Mouse (Mus musculus): ENCODE results near the gene Amhr2.

Gene Amhr2

DNA sequence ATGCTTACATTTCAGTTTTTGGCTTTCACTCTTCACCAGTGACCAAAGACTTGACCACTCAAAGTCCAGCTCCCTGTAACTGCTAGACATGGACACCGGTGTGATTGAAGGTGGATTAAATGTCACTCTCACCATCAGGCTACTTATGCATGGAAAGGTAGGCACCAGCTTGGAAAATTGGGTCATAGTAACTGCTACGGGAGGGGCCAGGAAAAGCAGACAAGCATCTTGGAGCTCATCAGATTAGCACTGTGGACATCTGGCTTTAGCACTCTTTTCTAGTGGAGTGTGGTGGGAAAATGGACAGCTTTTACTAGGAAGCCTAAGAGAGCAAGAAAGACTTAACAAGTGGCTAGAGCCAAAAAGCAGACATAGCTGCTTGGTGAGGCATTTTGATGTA, 28.1 kb downstream of the Amhr2 start:
- no peak for DNase-seq

DNA sequence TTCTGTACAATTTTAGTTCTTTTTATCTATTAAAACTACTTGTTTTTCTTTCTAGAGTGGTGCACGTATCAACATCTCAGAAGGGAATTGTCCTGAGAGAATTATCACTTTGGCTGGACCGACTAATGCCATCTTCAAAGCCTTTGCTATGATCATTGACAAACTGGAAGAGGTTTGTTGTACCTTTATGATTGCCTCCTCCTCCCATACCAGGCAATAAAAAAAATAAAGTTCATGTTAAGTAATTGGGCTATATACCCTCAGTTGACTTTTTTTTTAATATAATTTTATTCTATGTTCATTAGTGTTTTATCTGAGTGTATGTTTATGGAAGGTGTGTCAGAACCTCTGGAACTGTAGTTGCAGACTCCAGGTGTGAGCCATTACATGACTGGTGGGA, 29.4 kb downstream of the Amhr2 start:
- no peak for DNase-seq

DNA sequence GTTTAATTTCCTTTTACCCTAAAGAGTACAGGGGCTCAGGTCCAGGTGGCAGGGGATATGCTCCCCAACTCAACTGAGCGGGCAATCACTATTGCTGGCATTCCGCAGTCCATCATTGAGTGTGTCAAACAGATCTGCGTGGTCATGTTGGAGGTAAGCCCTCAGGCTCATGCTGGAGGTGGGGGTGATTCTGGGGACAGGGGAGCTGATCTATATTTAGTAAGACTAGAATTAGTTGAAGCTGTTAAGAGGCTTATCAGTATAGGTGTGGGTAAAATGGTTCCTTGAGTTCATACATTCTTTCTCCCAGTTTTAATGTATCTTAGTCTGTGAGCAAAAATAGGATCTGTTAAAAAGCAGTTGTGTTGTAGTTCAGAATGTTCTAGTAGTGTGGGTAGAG, 38.0 kb downstream of the Amhr2 start:
- no peak for DNase-seq

DNA sequence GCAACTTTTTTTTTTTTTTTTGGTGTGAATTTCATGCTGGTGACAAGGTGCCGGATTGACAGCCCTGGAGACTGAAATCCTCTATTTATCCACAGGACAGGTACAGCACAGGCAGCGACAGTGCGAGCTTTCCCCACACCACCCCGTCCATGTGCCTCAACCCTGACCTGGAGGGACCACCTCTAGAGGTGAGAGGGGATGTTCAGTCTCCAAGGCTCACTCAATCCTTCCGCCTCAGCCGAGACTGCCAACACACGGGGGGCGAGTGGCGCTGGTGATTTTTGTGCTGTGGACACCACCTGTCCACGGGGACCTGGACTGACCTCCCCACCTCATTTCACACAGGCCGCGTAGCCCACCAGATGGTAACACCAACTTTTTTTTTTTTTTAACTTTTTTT, 40.7 kb downstream of the Amhr2 start:
- no peak for DNase-seq

DNA sequence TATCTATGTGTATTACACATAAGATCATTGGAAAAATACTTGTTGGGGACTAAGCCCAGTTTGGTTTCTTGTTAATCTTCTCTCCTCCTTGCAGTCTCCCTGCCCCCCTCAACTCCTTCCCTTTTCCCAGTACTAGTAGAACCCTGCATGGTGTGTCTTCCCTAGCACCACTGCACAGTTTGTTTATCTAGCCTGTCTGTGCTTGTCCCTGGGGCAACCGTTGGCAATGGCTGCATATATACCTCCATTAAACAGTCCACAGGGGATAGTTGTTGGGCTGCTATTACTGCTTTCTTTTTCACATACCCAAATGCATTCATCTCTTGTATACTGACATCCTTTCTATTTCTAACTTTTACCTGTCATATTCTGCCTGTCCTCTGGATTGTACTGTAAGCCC, 42.5 kb downstream of the Amhr2 start:
- no peak for DNase-seq

DNA sequence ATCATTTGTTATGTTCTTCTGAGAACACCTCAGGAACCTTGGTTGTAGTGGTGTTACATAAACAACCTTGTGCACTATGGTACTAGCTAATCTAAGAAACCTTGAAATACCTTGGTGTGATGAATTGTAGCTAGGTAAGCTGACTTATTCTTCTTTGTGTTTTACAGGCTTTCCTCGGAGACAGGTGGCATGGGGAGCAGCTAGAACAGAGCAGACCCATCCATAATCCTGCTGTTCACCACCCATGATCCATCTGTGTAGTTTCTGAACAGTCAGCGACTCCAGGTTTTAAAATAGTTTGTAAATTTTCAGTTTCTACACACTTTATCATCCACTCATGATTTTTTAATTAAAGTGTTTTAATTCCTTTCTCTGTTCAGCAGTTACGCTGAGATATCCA, 53.2 kb downstream of the Amhr2 start:
- no peak for DNase-seq

DNA sequence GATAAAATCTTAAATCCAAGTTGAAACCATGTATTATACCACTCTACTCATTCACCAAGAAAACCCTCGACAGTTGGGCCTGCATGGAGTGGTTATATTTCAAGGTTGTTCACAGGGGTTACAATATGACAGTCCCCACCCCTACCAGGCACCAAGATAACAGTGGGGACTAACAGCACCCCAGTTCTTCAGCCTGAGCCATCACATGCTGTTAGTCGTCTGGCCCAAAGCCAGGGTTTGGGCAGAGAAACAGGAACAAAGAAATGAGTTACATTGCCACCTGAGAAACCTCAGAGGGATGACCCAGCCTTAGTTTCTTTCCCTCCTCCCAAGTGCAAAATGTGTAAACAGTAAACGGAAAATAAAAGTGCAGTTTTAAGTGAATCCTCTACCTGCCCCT, 54.2 kb downstream of the Amhr2 start:
- no peak for DNase-seq

DNA sequence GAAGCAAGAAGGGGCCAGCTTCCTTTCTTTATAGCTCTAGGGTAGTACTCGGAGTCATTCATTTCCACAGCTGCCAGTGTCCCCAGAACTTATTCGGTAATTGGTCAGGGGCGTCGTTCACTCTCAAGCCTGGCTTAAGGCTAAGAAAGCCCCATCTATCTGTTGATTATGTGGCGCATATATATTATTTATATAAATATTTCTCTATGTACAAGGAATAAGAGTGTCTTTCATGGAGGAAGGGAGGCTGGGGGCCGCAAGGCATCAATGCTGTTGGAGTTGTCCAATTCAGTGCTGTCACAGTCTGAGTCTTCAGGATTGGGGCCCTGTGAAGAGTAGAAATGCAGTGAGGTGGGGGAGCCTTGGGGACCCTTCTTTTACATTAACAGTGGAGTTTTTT, 54.7 kb downstream of the Amhr2 start:
- DNase-seq = no peak

DNA sequence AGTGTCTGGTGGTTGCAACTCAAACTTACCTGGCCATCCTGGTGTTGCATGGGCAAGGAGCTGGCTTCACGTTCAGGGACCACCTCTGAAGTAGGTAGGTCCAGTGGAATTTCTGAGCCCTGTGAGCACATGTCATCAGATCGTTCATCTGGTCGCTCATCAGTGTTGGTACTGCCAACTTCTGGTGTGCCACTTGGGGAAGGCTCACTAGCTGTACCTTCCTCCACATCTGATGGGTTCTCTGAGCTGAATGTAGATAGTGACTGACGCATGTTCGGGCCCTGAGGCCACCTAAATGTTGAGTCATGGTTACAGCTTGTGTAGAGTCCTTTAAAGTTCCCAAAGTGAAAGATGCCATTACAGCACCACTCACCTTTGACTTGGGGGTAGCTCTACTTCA, 55.3 kb downstream of the Amhr2 start:
- no peak for DNase-seq

DNA sequence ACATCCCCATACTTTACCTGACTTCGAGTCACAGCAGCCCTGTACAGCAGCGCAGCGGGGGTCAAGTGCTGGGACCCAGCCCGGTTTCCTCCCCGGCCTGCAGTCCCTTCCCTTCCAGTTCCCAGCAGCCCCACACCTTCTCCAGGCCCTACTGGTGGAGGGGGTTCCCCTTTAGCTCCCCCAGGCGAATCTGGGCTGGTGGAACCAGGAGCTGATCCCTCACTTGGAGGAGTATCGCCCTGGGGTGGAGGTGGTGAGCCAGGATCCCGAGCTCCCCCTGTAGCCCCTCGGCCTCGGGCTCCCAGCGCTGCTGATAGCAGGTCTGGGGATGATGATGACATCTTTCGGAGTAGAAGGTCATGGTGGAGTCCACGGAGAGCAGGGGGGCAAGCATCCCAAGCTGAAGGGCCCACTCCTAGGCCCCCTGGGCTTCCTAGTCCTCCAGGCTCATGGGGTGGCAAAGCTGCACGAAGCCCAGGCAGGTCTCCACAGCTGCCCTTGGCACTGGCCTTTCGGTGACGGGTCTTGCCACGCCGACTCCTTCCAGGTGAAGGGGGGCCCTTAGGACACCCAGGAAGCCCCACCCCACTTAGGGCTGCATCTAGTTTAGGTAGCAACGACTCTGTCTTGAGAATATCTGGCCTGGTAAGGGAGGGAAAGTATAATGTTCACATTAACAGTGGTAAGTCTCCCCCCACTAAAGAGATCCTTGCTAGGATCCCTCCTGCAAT, 56.1 kb downstream of the Amhr2 start:
- DNase-seq = no peak

DNA sequence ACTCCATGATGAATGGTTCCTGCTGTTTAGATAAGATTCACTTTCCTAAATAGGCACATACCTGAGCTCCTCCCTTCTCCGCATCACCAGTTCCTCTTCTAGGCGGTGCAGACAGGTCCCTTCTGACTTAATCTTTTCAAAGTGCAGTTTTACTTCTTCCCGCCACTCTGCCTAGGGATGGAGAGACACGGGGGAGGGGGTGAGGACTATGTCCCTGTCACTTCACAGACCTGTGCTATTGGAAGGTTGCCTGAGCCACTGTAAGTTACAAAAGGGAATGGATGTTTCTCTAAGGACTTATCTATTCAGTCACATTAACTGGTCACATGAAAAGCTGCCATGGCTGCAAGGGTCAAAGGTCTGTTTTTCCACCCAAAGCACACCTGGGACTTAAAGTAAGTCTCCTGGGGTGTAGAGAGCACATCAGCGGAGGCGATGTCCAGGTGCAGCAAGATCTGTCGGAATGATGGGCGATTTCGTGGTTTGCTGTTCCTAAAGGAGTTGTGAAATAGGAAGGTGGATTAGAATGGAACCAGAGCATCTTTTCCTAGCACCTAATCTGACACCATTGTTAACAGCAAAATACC, 57.2 kb downstream of the Amhr2 start:
- no peak for DNase-seq

DNA sequence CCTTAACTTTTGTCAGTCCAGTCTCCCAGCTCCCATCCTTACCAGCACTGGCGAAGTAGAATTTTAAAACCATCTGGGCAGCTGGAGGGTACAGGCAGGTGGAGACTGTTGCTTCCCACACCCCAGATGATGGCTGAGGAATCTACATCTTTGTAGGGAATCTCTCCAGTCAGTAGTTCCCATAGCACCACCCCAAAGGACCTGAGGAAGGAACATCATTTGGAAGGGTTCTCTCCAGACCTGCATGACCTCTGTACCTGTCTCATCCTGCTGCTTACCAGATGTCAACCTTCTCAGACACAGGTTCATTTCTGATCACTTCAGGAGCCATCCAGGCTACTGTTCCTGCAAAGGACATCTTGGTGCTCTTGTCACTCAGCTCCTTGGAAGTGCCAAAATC, 58.3 kb downstream of the Amhr2 start, which contains the start of gene Gm10337:
Gene Gm10337 (plus strand): TSS at position 276 of the 400 bp plus-strand sequence.
- no peak for DNase-seq

Data from cerebellum, adult 9-11 months (tissue).